Mouse (Mus musculus): Measurements from ENCODE around the gene Adprh.
"Not testable (repeated sequence)": the region's sequence is repeated elsewhere in the genome, so short reads cannot be mapped to it uniquely, and the experiment has no call there.

Gene Adprh

GRCm38 (mm10) chr16:38466089-38466488 is 13.6 kb upstream of the Adprh start:
- no peak for DNase-seq

GRCm38 (mm10) chr16:38463305-38463704 is 10.8 kb upstream of the Adprh start:
- no peak for DNase-seq

- DNase-seq, result no peak
Measured at GRCm38 (mm10) chr16:38462161-38462560, 9.7 kb upstream of the Adprh start.

GRCm38 (mm10) chr16:38461749-38462148 is 9.2 kb upstream of the Adprh start:
- DNase-seq, result no peak

GRCm38 (mm10) chr16:38459990-38460389 is 7.5 kb upstream of the Adprh start:
- no peak for DNase-seq

GRCm38 (mm10) chr16:38458600-38459280 is 6.2 kb upstream of the Adprh start:
- no peak for DNase-seq

GRCm38 (mm10) chr16:38456812-38457567 is 4.5 kb upstream of the Adprh start:
- DNase-seq, result no peak

- no peak for DNase-seq
Measured at GRCm38 (mm10) chr16:38455511-38456418, 3.3 kb upstream of the Adprh start, which contains the start of gene Cd80. Gene Cd80 (plus strand): TSS chr16:38455561.

GRCm38 (mm10) chr16:38454533-38455254 is 2.2 kb upstream of the Adprh start:
- no peak for DNase-seq

- DNase-seq, result no peak
Measured at GRCm38 (mm10) chr16:38453952-38454351, 1.4 kb upstream of the Adprh start.

- DNase-seq, result no peak
Measured at GRCm38 (mm10) chr16:38453203-38453553, 675 bp upstream of the Adprh start.

- DNase-seq, result no peak
Measured at GRCm38 (mm10) chr16:38451421-38452205, 890 bp downstream of the Adprh start.

GRCm38 (mm10) chr16:38450707-38451106 is 1.8 kb downstream of the Adprh start:
- DNase-seq, result no peak

GRCm38 (mm10) chr16:38448458-38448857 is 4.0 kb downstream of the Adprh start:
- no peak for DNase-seq

GRCm38 (mm10) chr16:38447366-38447765 is 5.1 kb downstream of the Adprh start:
- DNase-seq, result no peak

- not testable (repeated sequence) for DNase-seq
Measured at GRCm38 (mm10) chr16:38446141-38446540, 6.4 kb downstream of the Adprh start.

- no peak for DNase-seq
Measured at GRCm38 (mm10) chr16:38445576-38445975, 6.9 kb downstream of the Adprh start.

GRCm38 (mm10) chr16:38445046-38445445 is 7.5 kb downstream of the Adprh start:
- no peak for DNase-seq

- no peak for DNase-seq
Measured at GRCm38 (mm10) chr16:38443721-38444464, 8.6 kb downstream of the Adprh start.

- DNase-seq, result no peak
Measured at GRCm38 (mm10) chr16:38442216-38442615, 10.3 kb downstream of the Adprh start.

- DNase-seq, result no peak
Measured at GRCm38 (mm10) chr16:38441611-38442010, 10.9 kb downstream of the Adprh start.

Measured in thymus, postnatal 25 days (tissue).